Mouse (Mus musculus) heart, embryonic 13.5 days (tissue): ENCODE measurements around the gene Gm21860. TPM values are rescaled to one million over a fixed set of nuclear protein-coding genes. Genes with fewer than 3 reads are reported as not detected.
"Not testable (repeated sequence)": the region's sequence is repeated elsewhere in the genome, so short reads cannot be mapped to it uniquely, and the experiment has no call there.

Experiments used
- ATAC-seq: fragments of 200-750 bp; cut with Nextera tagmentation; 2 replicates; pipeline ENCODE4 v1.8.0; 2017; ENCODE audit warnings: moderate TSS enrichment; ENCODE audit not compliant: insufficient number of reproducible peaks, low FRiP score, low TSS enrichment; ENCODE audit errors: extremely low read depth
- H3K27ac ChIP-seq: fragments of 300-500 bp; sonication (generic); replicated peaks from 2 replicates; pipeline ENCODE4 v1.5.1; 2015; ENCODE audit warnings: moderate library complexity, mild to moderate bottlenecking, inconsistent platforms
- H3K27me3 ChIP-seq: fragments of 300-500 bp; sonication (generic); replicated peaks from 2 replicates; pipeline ENCODE4 v1.6.1; 2015; ENCODE audit warnings: mild to moderate bottlenecking, inconsistent platforms
- H3K36me3 ChIP-seq: fragments of 300-500 bp; sonication (generic); 2 replicates; pipeline ENCODE4 v1.6.1; 2015; ENCODE audit warnings: mild to moderate bottlenecking, inconsistent platforms
- H3K4me1 ChIP-seq: fragments of 300-500 bp; sonication (generic); 2 replicates; pipeline ENCODE4 v1.6.1; 2015; ENCODE audit warnings: inconsistent platforms
- H3K4me2 ChIP-seq: fragments of 300-500 bp; sonication (generic); 2 replicates; pipeline ENCODE4 v1.6.1; 2015; ENCODE audit warnings: inconsistent platforms, mild to moderate bottlenecking, moderate library complexity
- H3K4me3 ChIP-seq: fragments of 300-500 bp; sonication (generic); 2 replicates; pipeline ENCODE4 v1.5.1; 2015; ENCODE audit warnings: moderate library complexity, mild to moderate bottlenecking, inconsistent platforms
- H3K9ac ChIP-seq: fragments of 300-500 bp; sonication (generic); 2 replicates; pipeline ENCODE4 v1.6.1; 2015; ENCODE audit warnings: inconsistent platforms, mild to moderate bottlenecking, moderate library complexity
- H3K9me3 ChIP-seq: fragments of 300-500 bp; sonication (generic); 2 replicates; pipeline ENCODE4 v1.6.1; 2016; ENCODE audit warnings: inconsistent platforms
- WGBS: fragments of 180-500 bp; shearing (Covaris S2); methylation state at CpG from one replicate; pipeline ENCODE4 v1.1.7; 2015; ENCODE audit warnings: mixed read lengths; 5-methylcytosine and 5-hydroxymethylcytosine counted together
- polyA plus RNA-seq: library from polyadenylated mRNA; unstranded; fragments of >200 nt; fragmentation: Nextera tagmentation; extraction: Ambion mirVana; gene quantifications from 2 replicates; pipeline ENCODE4 v1.2.1, GENCODE M21; 2015

The Gm21860 gene
- not detected in 2 replicates for polyA plus RNA-seq

GRCm38 (mm10) chrY:90754721-90755120 is at the start of gene Gm21860:
Gm21860 (minus strand) TSS chrY:90754821.
- H3K36me3 ChIP-seq, H3K4me1 ChIP-seq, H3K27ac ChIP-seq, H3K4me2 ChIP-seq, ATAC-seq, H3K4me3 ChIP-seq, H3K27me3 ChIP-seq, H3K9ac ChIP-seq, H3K9me3 ChIP-seq: not testable (repeated sequence)
- WGBS, result no CpG with 5 or more reads among the region's 8 CpGs

- H3K4me3 ChIP-seq, H3K9ac ChIP-seq, ATAC-seq, H3K4me1 ChIP-seq, H3K27ac ChIP-seq, H3K9me3 ChIP-seq, H3K27me3 ChIP-seq, H3K4me2 ChIP-seq, H3K36me3 ChIP-seq: not testable (repeated sequence)
- no CpG with 5 or more reads among the region's 48 CpGs for WGBS
These were observed 29.8 kb upstream of the Gm21860 start, which contains the start of gene Gm47283 for GRCm38 (mm10) chrY:90784438-90784837. Gm47283 (plus strand) TSS chrY:90784738.

- 86% methylated on average over 5 of the region's 5 CpGs for WGBS
- H3K4me2 ChIP-seq, H3K9ac ChIP-seq, H3K27me3 ChIP-seq, H3K27ac ChIP-seq, ATAC-seq, H3K4me1 ChIP-seq, H3K4me3 ChIP-seq: not testable (repeated sequence)
- peaks cover 38% of the 10 kb centered on the region for H3K36me3 ChIP-seq
- H3K9me3 ChIP-seq, result peaks cover 39% of the 10 kb centered on the region
These were observed 9.4 kb downstream of the Gm21860 start for GRCm38 (mm10) chrY:90745256-90745655.

GRCm38 (mm10) chrY:90744381-90744981 is 10.1 kb downstream of the Gm21860 start:
- not testable (repeated sequence) for H3K4me1 ChIP-seq, H3K27me3 ChIP-seq
- H3K4me2 ChIP-seq, result peak overlapping the region; percentile 29
- peak; percentile 80 for ATAC-seq
- H3K9me3 ChIP-seq, result peaks cover 46% of the 10 kb centered on the region
- peaks cover 45% of the 10 kb centered on the region for H3K36me3 ChIP-seq
- 0 out of 2 replicates have a peak overlapping the region, but pooled peaks have one; percentile 0 for H3K9ac ChIP-seq
- 0 out of 2 replicates have a peak overlapping the region, but pooled peaks have one; percentile 2 for H3K27ac ChIP-seq
- peak overlapping the region; percentile 17 for H3K4me3 ChIP-seq
- 71% methylated on average over 51 of the region's 51 CpGs for WGBS

GRCm38 (mm10) chrY:90743811-90744220 is 10.8 kb downstream of the Gm21860 start:
- 66% methylated on average over 3 of the region's 21 CpGs for WGBS
- H3K9me3 ChIP-seq, result peaks cover 53% of the 10 kb centered on the region
- no peak overlapping the region for H3K4me2 ChIP-seq
- H3K27me3 ChIP-seq, result no peaks in the 10 kb centered on the region
- H3K9ac ChIP-seq, result no peak overlapping the region
- peaks cover 52% of the 10 kb centered on the region for H3K36me3 ChIP-seq
- H3K4me1 ChIP-seq, result no peaks in the 10 kb centered on the region
- no peak overlapping the region for H3K27ac ChIP-seq
- peak overlapping the region; percentile 17; the same call in 1 of the 2 replicates for H3K4me3 ChIP-seq
- no peak for ATAC-seq

- peaks cover 55% of the 10 kb centered on the region for H3K36me3 ChIP-seq
- not testable (repeated sequence) for H3K9ac ChIP-seq, ATAC-seq, H3K27ac ChIP-seq, H3K4me1 ChIP-seq, H3K27me3 ChIP-seq, H3K4me3 ChIP-seq, H3K4me2 ChIP-seq
- whole genome bisulfite sequencing, result 83% methylated on average over 45 of the region's 46 CpGs
- peaks cover 56% of the 10 kb centered on the region for H3K9me3 ChIP-seq
These were observed 11.4 kb downstream of the Gm21860 start for GRCm38 (mm10) chrY:90743053-90743810.

GRCm38 (mm10) chrY:90742261-90743052 is 12.2 kb downstream of the Gm21860 start:
- H3K36me3 ChIP-seq, result peaks cover 55% of the 10 kb centered on the region
- 86% methylated on average over 49 of the region's 49 CpGs for WGBS
- H3K9me3 ChIP-seq, result peaks cover 56% of the 10 kb centered on the region
- H3K4me1 ChIP-seq, H3K4me3 ChIP-seq, H3K27ac ChIP-seq, H3K27me3 ChIP-seq, ATAC-seq, H3K4me2 ChIP-seq, H3K9ac ChIP-seq: not testable (repeated sequence)

GRCm38 (mm10) chrY:90741452-90742260 is 13.0 kb downstream of the Gm21860 start:
- WGBS, result 81% methylated on average over 42 of the region's 43 CpGs
- H3K27ac ChIP-seq, H3K27me3 ChIP-seq, H3K9ac ChIP-seq, H3K4me3 ChIP-seq, H3K4me1 ChIP-seq, H3K4me2 ChIP-seq: not testable (repeated sequence)
- Histone ChIP-seq H3K36me3 (peaks cover 55% of the 10 kb centered on the region), H3K9me3 (peaks cover 56% of the 10 kb centered on the region)
- ATAC-seq, result peak; percentile 17

- peak; percentile 25; the same call in 1 of the 2 replicates for ATAC-seq
- not testable (repeated sequence) for H3K4me2 ChIP-seq, H3K9ac ChIP-seq, H3K4me1 ChIP-seq, H3K4me3 ChIP-seq, H3K27ac ChIP-seq, H3K27me3 ChIP-seq
- WGBS, result 80% methylated on average over 38 of the region's 38 CpGs
- Histone ChIP-seq H3K9me3 (peaks cover 56% of the 10 kb centered on the region), H3K36me3 (peaks cover 55% of the 10 kb centered on the region)
These were observed 13.6 kb downstream of the Gm21860 start for GRCm38 (mm10) chrY:90741006-90741405.

GRCm38 (mm10) chrY:90740013-90740561 is 14.5 kb downstream of the Gm21860 start:
- no peaks in the 10 kb centered on the region for H3K27me3 ChIP-seq
- no peak overlapping the region for H3K9ac ChIP-seq
- 44% methylated on average over 14 of the region's 14 CpGs for WGBS
- peak; percentile 4; the same call in 1 of the 2 replicates for ATAC-seq
- no peak overlapping the region for H3K4me3 ChIP-seq
- H3K9me3 ChIP-seq, result peaks cover 51% of the 10 kb centered on the region
- H3K4me2 ChIP-seq, result no peak overlapping the region
- peaks cover 50% of the 10 kb centered on the region for H3K36me3 ChIP-seq
- H3K4me1 ChIP-seq, result no peaks in the 10 kb centered on the region
- H3K27ac ChIP-seq, result no peak overlapping the region
